Mouse (Mus musculus) layer of hippocampus, adult 11-12 months (tissue): Measurements from ENCODE around the gene Vmn1r63.
"Not testable (repeated sequence)": the region's sequence is repeated elsewhere in the genome, so short reads cannot be mapped to it uniquely, and the experiment has no call there.

Experiments
- DNase-seq: peaks from one replicate; pipeline ENCODE4 v3.0.0; 2022; ENCODE audit warnings: low spot score

Gene Vmn1r63

GRCm38 (mm10) chr7:5805345-5805744 lies at the start of gene Vmn1r63:
Vmn1r63 (minus strand) TSS chr7:5805445.
- not testable (repeated sequence) for DNase-seq
